Mouse (Mus musculus) limb, embryonic 11.5 days (tissue): ENCODE measurements around the gene Elovl6. TPM values are rescaled to one million over a fixed set of nuclear protein-coding genes. Genes with fewer than 3 reads are reported as not detected.

Experiments used
- microRNA-seq: library from miRNA; unstranded; fragments of <30 nt; microRNA quantifications from one replicate; pipeline ENCODE4, GENCODE M21; 2016
- polyA plus RNA-seq: library from polyadenylated mRNA; unstranded; fragments of >200 nt; fragmentation: Nextera tagmentation; extraction: Ambion mirVana; gene quantifications from 2 replicates; pipeline ENCODE4 v1.2.1, GENCODE M21; 2014

Elovl6 gene
- polyA plus RNA-seq, 1 experiment from 2014 or later = 53.2 TPM

Small RNAs within 50 kb of the gene (microRNA-seq; reads per million reads assigned to microRNA genes)
- not detected for gene Gm24515

Other genes starting within 250 kb of the Elovl6 start
- gene Enpep, start 199.6 kb upstream of the Elovl6 start, polyA plus RNA-seq = 0.19 TPM in 1 of 2 replicates, not detected in the other
- 0.92 and 0.94 TPM in 2 replicates for gene Egf, start 223.0 kb downstream of the Elovl6 start, polyA plus RNA-seq